Mouse (Mus musculus) limb, embryonic 12.5 days (tissue): ENCODE measurements at regions not wholly inside any gene's neighbourhood (a gene's known extent, or its start where the extent isn't known, plus 50 kb on each side); places are given as distances from the start of the nearest gene placed in this dataset.

ENCODE experiments used
- ATAC-seq: fragments of 200-750 bp; cut with Nextera tagmentation; 2 replicates; pipeline ENCODE4 v1.8.0; 2017; ENCODE audit warnings: low read depth, moderate TSS enrichment; ENCODE audit not compliant: insufficient number of reproducible peaks, insufficient read depth, low FRiP score, low TSS enrichment
- H3K27ac ChIP-seq: fragments of 300-500 bp; sonication (generic); 2 replicates; pipeline ENCODE4 v1.5.1; 2016; ENCODE audit warnings: mild to moderate bottlenecking, moderate library complexity
- H3K27me3 ChIP-seq: fragments of 300-500 bp; sonication (generic); 2 replicates; pipeline ENCODE4 v1.6.1; 2016; ENCODE audit warnings: mild to moderate bottlenecking, moderate library complexity
- H3K36me3 ChIP-seq: fragments of 300-500 bp; sonication (generic); 2 replicates; pipeline ENCODE4 v1.6.1; 2016; ENCODE audit warnings: mild to moderate bottlenecking, moderate library complexity
- H3K4me1 ChIP-seq: fragments of 300-500 bp; sonication (generic); replicated peaks from 2 replicates; pipeline ENCODE4 v1.6.1; 2016
- H3K4me2 ChIP-seq: fragments of 300-500 bp; sonication (generic); 2 replicates; pipeline ENCODE4 v1.6.1; 2016; ENCODE audit warnings: mild to moderate bottlenecking, moderate library complexity
- H3K4me3 ChIP-seq: fragments of 300-500 bp; sonication (generic); replicated peaks from 2 replicates; pipeline ENCODE4 v1.5.1; 2016; ENCODE audit warnings: mild to moderate bottlenecking
- H3K9ac ChIP-seq: fragments of 300-500 bp; sonication (generic); replicated peaks from 2 replicates; pipeline ENCODE4 v1.6.1; 2016; ENCODE audit warnings: mild to moderate bottlenecking, moderate library complexity
- H3K9me3 ChIP-seq: fragments of 300-500 bp; sonication (generic); 2 replicates; pipeline ENCODE4 v1.6.1; 2016; ENCODE audit warnings: mild to moderate bottlenecking, moderate library complexity
- WGBS: fragments of 180-500 bp; shearing (Covaris S2); methylation state at CpG from one replicate; pipeline ENCODE4 v1.1.7; 2016; 5-methylcytosine and 5-hydroxymethylcytosine counted together

DNA sequence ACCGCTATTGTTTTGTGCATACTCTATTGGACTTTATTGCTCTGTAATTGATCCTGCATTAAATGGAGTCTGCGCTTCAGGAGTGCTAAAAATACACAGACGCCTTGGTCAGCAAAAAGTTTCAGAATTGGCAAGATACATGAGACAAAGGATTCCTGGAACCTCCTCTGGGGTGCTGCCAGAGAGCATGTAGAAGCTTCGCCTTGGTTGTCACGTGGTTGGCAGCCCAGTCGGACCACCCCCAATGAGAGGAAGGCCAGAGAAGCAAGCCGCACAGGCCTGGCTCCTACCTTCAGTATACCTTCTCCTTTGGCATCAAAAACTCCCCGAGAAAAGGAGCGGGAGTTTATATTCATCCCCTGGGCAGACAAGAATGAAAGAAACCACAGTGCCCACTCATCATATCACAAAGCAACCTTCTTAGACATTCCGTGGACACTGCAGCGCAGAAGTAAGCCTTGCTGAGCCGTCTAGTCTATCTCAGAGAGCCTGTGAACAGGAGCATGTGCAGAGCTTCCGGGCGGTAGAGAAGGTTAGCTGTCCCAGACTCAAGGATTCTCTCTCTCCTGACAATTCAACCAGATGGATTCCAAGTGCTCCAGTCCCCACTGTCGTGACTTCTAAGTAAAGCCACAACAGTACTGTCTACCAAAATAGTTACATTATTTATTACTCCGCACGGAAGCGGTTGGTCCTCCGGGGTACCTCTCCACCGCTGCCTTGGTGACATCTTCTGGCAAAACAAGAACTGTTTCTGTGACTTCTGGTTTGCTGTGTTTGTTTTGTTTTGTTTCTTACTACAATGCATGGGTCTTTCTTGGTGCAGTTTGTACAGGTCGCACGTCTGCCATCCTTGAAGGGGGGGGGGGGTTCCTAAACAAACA lies 85.6 kb upstream of the Myo10 start:
- ATAC-seq = no peak

GRCm38 (mm10) chr15:25539344-25540176 lies 82.8 kb upstream of the Myo10 start:
- peak; percentile 47; the same call in 1 of the 2 replicates for ATAC-seq
- H3K4me1 ChIP-seq = peaks cover 9% of the 10 kb centered on the region

More for the DNA sequence above, 85.6 kb upstream of the Myo10 start:
- H3K9ac ChIP-seq = no peak overlapping the region
- H3K4me1 ChIP-seq = peaks cover 9% of the 10 kb centered on the region
- H3K9me3 ChIP-seq = no peaks in the 10 kb centered on the region
- H3K27me3 ChIP-seq = no peaks in the 10 kb centered on the region
- no peak overlapping the region for H3K4me3 ChIP-seq
- H3K36me3 ChIP-seq = no peaks in the 10 kb centered on the region
- WGBS = 84% methylated on average over 22 of the region's 22 CpGs
- no peak overlapping the region for H3K27ac ChIP-seq
- H3K4me2 ChIP-seq = no peak overlapping the region

GRCm38 (mm10) chr15:25542382-25542781 lies 79.9 kb upstream of the Myo10 start:
- no peaks in the 10 kb centered on the region for H3K27me3 ChIP-seq
- H3K4me1 ChIP-seq = peaks cover 9% of the 10 kb centered on the region
- no peak overlapping the region for H3K27ac ChIP-seq
- no peak overlapping the region for H3K9ac ChIP-seq
- H3K4me2 ChIP-seq = no peak overlapping the region
- no peaks in the 10 kb centered on the region for H3K36me3 ChIP-seq
- no peak for ATAC-seq
- H3K4me3 ChIP-seq = no peak overlapping the region
- WGBS = 89% methylated on average over 4 of the region's 4 CpGs
- H3K9me3 ChIP-seq = no peaks in the 10 kb centered on the region

More at GRCm38 (mm10) chr15:25539344-25540176, 82.8 kb upstream of the Myo10 start:
- 65% methylated on average over 20 of the region's 20 CpGs for WGBS
- Histone ChIP-seq H3K9me3 (no peaks in the 10 kb centered on the region), H3K4me2 (no peak overlapping the region), H3K4me3 (no peak overlapping the region), H3K9ac (no peak overlapping the region), H3K36me3 (no peaks in the 10 kb centered on the region), H3K27ac (no peak overlapping the region), H3K27me3 (no peaks in the 10 kb centered on the region)

GRCm38 (mm10) chr15:25546185-25546584 lies 76.1 kb upstream of the Myo10 start:
- ATAC-seq = no peak
- WGBS = 11% methylated on average over 4 of the region's 4 CpGs
- H3K4me2 ChIP-seq = no peak overlapping the region
- H3K4me1 ChIP-seq = no peaks in the 10 kb centered on the region; the same call in 1 of the 2 replicates
- no peaks in the 10 kb centered on the region for H3K9me3 ChIP-seq
- no peaks in the 10 kb centered on the region for H3K36me3 ChIP-seq
- H3K4me3 ChIP-seq = no peak overlapping the region
- peak overlapping the region; percentile 46; the same call in 1 of the 2 replicates for H3K27ac ChIP-seq
- no peaks in the 10 kb centered on the region for H3K27me3 ChIP-seq
- H3K9ac ChIP-seq = no peak overlapping the region

DNA sequence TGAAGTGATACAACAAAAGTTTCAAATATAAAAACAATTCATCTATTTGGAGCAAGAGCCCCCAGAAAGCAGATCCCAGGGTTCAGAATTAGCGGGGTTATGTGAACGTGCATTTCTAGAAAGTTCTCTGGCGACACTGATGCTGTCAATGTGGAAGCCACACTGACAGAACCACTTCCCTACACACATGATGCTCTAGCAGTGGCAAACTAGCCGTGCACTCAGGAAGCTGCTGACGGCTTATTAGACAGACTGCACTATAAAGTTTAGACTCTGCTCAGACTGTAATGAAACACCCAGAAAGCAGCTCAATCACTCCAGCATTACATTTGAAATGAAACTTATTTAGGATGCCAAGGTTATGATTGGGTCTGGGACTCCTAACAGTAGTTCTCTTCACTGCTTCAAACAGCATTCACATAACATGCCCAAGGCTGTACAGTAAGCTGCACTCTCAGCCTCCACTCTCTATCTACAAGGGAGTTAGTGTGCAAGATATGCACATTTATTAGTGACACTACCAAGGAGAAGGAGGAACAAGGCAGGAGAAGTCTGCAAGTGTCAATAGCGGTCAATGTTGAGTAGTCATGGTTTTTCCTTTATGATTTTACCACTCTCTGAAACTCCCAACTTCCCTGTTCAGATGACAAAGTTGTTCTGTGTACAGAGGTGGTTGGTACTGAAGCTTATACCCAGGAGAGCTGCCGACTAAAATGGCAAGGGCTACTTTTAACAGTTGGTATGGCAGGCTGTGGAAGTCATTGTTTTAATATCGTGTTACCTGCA lies 71.9 kb upstream of the Myo10 start:
- no peaks in the 10 kb centered on the region for H3K36me3 ChIP-seq
- no peak overlapping the region for H3K27ac ChIP-seq
- no peaks in the 10 kb centered on the region; the same call in 1 of the 2 replicates for H3K4me1 ChIP-seq
- WGBS = 77% methylated on average over 8 of the region's 8 CpGs
- no peaks in the 10 kb centered on the region for H3K27me3 ChIP-seq
- no peak for ATAC-seq
- no peak overlapping the region for H3K4me2 ChIP-seq
- no peak overlapping the region for H3K4me3 ChIP-seq
- no peak overlapping the region for H3K9ac ChIP-seq
- no peaks in the 10 kb centered on the region for H3K9me3 ChIP-seq

GRCm38 (mm10) chr15:25554945-25555344 lies 67.4 kb upstream of the Myo10 start:
- Histone ChIP-seq H3K9me3 (no peaks in the 10 kb centered on the region), H3K36me3 (no peaks in the 10 kb centered on the region), H3K27me3 (no peaks in the 10 kb centered on the region), H3K4me2 (no peak overlapping the region), H3K4me1 (no peaks in the 10 kb centered on the region), H3K9ac (no peak overlapping the region), H3K4me3 (no peak overlapping the region), H3K27ac (no peak overlapping the region)
- no peak for ATAC-seq
- WGBS = 91% methylated on average over 10 of the region's 10 CpGs

DNA sequence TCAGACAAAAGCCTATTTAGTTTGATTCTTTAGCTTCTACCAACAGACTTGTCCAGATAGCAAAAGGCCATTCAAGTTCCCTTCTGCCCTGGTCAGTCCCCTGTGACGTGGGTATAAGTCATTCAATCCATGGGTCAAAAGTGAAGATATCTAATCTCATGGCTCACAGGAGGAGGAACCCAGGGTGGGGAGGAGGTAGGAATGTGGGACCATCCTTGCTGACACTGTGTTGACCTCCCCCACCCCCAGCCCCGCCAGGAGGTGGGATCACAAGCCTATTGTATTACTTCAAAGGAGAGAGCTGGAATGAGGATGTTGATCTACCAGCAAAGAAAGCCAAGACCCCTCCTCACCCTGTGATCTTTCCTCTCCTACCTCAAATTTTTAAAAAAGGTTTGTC lies 66.5 kb upstream of the Myo10 start:
- Histone ChIP-seq H3K27me3 (no peaks in the 10 kb centered on the region), H3K4me1 (no peaks in the 10 kb centered on the region), H3K27ac (no peak overlapping the region), H3K4me2 (no peak overlapping the region), H3K4me3 (no peak overlapping the region), H3K9ac (no peak overlapping the region), H3K9me3 (no peaks in the 10 kb centered on the region), H3K36me3 (no peaks in the 10 kb centered on the region)
- ATAC-seq = no peak
- 44% methylated on average over 2 of the region's 2 CpGs for WGBS

DNA sequence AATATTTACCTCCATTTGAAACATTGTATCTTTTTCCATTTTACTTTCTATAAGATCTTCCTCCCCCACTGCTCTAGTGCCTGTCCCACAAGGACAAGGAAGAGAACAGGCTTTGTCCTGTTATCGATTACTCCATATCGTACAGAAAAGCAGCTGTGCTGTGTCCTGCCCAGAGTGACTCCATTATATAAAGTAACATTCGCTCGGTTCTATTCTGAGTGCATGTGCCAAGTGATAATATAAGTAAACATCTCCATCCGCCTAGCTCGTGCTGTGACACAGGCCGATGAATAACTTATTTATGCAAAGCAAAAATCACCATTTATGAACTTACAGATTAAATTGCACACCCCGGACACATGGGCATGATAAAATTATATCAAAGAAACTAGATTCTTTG lies 64.8 kb upstream of the Myo10 start:
- H3K27ac ChIP-seq = no peak overlapping the region
- H3K9me3 ChIP-seq = no peaks in the 10 kb centered on the region
- H3K36me3 ChIP-seq = no peaks in the 10 kb centered on the region
- no peak overlapping the region for H3K4me2 ChIP-seq
- no peaks in the 10 kb centered on the region for H3K4me1 ChIP-seq
- no peak for ATAC-seq
- no peak overlapping the region for H3K9ac ChIP-seq
- 94% methylated on average over 8 of the region's 8 CpGs for WGBS
- H3K4me3 ChIP-seq = no peak overlapping the region
- no peaks in the 10 kb centered on the region for H3K27me3 ChIP-seq

DNA sequence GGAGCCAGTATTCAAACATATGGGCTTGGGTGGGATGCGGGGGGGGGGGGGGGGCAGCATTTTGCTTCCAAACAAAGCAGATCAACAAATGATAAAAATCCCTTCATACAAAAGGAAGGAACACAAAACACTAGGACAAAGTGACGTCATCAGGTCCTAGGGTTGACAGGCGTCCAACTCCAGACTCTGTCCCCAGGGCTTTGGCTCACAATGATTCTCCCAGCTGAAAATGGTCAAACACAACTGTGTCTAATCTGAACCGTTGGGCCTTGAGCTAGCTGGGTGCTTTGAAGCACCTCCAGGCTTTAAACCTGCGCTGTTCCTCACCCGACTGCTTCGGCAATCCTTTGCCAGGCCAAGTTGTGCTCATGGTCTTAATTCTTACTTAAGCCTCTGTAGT lies 64.1 kb upstream of the Myo10 start:
- Histone ChIP-seq H3K27me3 (no peaks in the 10 kb centered on the region), H3K4me2 (no peak overlapping the region), H3K9ac (no peak overlapping the region), H3K4me1 (no peaks in the 10 kb centered on the region), H3K36me3 (no peaks in the 10 kb centered on the region), H3K27ac (no peak overlapping the region), H3K4me3 (no peak overlapping the region), H3K9me3 (no peaks in the 10 kb centered on the region)
- no peak for ATAC-seq
- 82% methylated on average over 7 of the region's 7 CpGs for WGBS

GRCm38 (mm10) chr15:25563641-25564040 lies 58.7 kb upstream of the Myo10 start:
- Histone ChIP-seq H3K4me2 (no peak overlapping the region), H3K36me3 (no peaks in the 10 kb centered on the region), H3K4me3 (no peak overlapping the region), H3K9me3 (no peaks in the 10 kb centered on the region), H3K4me1 (peaks cover 8% of the 10 kb centered on the region), H3K9ac (no peak overlapping the region), H3K27me3 (no peaks in the 10 kb centered on the region), H3K27ac (no peak overlapping the region)
- 81% methylated on average over 7 of the region's 7 CpGs for WGBS
- no peak for ATAC-seq

DNA sequence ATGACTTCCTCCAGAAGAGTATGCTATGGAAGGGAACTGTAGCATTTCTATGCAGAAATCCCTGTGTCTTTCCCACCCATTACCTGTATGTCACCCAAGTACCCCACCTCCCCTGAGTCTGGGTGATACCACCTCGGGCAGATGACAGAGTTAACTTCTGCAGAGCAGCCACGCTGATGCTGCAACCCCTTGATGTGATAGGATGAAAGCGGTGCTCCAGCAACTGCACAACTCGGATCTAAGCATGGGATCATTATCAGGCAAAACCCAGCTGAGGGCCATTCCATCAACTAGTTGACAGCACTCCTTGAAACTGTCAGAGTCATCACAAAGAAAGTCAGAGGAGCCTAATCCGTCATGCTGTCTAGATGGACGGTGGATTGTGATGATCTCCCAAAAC lies 49.8 kb upstream of the Myo10 start:
- Histone ChIP-seq H3K36me3 (no peaks in the 10 kb centered on the region), H3K27me3 (no peaks in the 10 kb centered on the region), H3K4me1 (peaks cover 16% of the 10 kb centered on the region), H3K9ac (no peak overlapping the region), H3K4me3 (no peak overlapping the region), H3K4me2 (no peak overlapping the region), H3K27ac (no peak overlapping the region), H3K9me3 (no peaks in the 10 kb centered on the region)
- ATAC-seq = no peak
- WGBS = 49% methylated on average over 6 of the region's 6 CpGs
